Mouse (Mus musculus) right cerebral cortex, postnatal 36 days (tissue): ENCODE measurements around the gene Focad.

ENCODE experiments used
- DNase-seq, 2 experiments: peaks; one replicate each; pipeline ENCODE4 v3.0.0; 2022; ENCODE audit warnings: low spot score in 2 of 2, mixed read lengths in 1 of 2

Focad gene

DNA sequence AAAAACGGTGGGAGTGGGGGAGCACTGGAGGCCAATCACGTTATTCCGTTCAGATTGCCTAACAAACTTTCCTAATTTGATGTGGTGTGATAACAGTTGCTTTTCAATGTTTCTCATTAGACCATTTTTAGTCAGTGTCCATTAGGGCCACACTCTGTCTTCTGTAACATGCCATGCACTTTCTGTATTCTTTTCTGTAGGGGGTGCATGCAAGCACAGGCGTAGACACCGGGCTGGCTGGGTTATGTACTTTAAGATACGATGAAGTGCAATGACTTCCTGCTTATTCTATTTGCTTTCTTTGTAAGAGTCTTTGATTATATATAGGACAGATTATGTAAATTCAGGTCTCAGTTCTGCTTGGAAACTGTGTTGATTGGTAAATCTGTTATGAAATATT is 116.2 kb downstream of the Focad start:
- no peak for DNase-seq

- no peak for DNase-seq
Measured at GRCm38 (mm10) chr4:88211200-88211885, 116.9 kb downstream of the Focad start.

DNA sequence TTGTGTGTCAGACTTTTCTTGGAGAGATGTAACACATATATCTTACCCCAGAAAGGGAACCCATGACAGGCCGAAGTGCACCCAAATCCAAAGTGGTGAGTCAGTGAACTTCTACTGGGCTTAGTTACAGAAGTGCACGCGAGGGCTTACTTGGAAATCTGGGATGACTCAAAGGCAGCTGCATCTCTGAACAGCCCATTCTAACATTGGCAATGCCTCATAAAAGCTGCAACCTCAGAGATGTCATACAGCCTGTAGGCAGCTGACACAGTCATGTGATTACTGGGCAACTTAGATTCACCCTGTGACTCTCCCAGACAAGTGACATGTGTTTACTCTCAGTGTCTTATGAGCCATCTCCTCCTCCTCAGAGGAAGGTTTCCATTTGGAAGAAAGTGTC is 119.5 kb downstream of the Focad start:
- no peak for DNase-seq

DNA sequence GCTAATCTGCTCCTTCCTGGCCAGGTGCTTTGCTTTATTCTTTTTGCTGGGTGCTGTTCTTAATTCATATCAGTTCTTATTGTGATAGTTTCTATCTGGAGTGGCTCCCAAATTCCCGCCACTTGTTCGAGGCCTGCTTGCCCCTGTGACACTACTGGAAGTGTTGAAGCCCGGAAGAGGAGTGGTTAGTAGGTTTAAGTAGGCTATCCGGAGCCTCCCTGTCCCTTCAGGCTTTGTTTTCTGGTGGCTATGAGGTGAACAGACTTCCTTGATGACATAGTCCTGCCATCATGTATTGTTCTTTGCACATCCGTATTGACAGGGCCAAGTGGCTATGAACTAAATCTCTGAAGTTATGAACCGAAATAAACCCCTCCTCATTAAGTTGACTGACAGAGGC is 123.9 kb downstream of the Focad start:
- DNase-seq: no peak

GRCm38 (mm10) chr4:88218797-88219196 is 124.4 kb downstream of the Focad start:
- no peak for DNase-seq

DNA sequence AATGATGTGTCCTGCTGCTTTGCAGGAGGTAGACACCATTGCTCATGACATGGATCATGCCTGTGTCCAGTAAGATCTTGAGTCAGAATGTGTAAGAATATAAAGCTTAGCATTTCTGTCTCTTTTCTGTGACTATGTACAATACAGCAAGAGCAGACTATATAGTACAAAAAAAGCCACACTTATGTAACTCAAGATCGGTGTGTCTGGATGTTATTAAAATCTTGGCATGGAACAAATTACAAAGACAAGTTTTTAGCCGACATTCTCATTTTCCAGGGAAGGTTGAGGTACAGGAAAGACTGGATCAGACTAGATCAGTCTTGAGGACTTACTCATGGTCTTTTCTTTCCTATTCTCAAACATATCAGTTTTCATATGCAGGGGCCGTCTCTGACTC is 136.9 kb downstream of the Focad start:
- no peak for DNase-seq

GRCm38 (mm10) chr4:88235941-88236340 is 141.5 kb downstream of the Focad start:
- no peak for DNase-seq

DNA sequence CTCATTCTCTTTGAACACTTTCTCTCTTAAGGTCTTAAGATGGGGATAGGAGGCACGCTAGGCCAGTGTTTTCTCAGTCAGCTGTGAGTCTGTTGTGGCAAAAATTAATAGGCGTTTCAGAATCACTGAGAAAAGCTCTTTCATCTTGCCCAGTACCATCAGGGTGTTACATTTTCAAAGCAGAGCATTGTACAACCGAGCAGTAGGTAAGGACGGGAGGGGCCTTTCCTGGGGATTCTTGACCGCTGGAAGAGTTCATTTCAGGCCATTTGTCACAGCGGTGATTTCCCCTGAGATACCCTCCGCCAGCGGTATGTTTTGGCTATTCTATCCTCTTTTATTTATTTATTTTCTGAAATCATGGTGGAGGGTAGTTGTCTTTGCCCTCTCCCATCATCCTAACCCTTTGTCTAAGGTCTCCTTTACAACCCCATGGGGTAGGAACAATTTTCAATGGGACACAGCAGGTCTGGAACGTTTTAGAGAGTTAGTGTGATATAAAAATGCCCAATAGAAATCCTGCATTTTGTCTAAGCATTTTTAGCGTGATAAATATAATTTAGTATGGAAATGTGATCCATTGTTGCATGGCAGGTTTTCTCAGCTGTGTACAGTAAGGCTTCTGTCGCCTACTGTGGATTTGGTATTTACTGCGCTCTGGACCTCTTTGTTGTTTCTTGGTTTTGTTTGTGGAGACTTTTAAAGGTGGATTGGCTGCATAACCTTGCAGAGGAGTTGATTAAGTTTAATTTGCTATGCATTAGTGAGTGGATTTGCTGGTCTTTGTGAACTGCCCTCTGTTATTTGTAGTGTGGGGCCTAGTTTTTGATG is 142.7 kb downstream of the Focad start:
- no peak for DNase-seq

GRCm38 (mm10) chr4:88238351-88238750 is 143.9 kb downstream of the Focad start:
- no peak for DNase-seq

- no peak for DNase-seq
Measured at GRCm38 (mm10) chr4:88243834-88244233, 149.4 kb downstream of the Focad start.

DNA sequence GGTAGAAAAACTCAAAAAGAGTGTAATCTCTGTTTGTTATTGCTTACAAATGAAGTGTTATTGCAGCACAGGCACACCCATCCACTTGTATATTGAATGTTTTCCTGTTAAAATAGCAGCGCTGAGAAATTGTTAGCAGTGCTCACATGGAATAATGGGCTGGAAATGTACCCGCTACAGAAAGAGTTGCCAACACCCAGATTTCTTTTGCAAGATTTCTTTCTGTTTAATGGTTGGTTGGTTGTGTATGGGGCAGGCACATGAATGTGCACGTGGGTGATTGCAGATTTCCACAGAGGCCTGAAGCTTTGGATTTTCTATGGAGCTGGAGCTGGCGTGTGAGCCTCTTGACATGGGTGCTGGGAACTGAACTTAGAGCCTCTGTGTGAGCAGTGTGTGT is 151.1 kb downstream of the Focad start:
- no peak for DNase-seq

GRCm38 (mm10) chr4:88261349-88261748 is 166.9 kb downstream of the Focad start:
- no peak for DNase-seq

DNA sequence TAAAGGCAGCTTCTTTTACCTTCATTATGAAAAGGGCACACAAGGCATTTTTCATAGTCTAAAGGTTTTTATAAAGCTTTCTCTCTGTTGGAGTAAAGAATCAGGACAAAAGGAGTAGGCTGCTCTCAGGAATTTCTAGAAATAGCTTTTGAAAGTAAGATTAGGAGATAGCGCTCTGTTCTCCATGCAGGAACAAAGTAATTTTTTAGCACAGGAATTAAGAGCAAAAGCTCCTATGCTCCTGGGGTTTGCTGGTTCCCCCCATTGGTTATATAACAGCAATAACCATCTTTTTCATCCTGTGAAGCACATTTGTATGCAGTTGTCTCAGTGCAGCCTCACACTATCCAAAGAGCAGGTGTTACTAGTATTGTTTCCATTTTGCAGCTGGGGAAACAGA is 170.1 kb downstream of the Focad start:
- no peak for DNase-seq

- DNase-seq: no peak
Measured at GRCm38 (mm10) chr4:88270408-88271067, 176.1 kb downstream of the Focad start.

GRCm38 (mm10) chr4:88275571-88276041 is 181.2 kb downstream of the Focad start:
- DNase-seq: no peak

- no peak for DNase-seq
Measured at GRCm38 (mm10) chr4:88276058-88276734, 181.8 kb downstream of the Focad start.

DNA sequence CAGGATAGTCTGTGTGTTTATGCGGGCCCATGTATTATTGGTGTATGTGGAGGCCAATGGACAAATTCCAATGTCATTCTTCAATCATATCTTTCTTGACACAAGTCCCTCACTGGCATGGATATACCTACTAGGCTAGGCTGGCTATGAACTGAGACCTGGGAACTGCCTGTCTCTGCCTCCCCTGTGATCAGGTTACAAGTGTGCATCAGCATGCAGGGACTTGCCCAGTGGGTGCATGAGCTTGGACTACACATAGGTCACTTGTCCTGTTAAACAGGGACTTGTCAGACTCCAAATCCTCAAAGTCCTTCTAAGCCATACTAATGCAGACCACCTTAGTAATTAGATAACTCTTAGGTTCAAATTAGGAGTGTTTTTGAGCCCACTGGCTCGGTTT is 184.1 kb downstream of the Focad start:
- no peak for DNase-seq

DNA sequence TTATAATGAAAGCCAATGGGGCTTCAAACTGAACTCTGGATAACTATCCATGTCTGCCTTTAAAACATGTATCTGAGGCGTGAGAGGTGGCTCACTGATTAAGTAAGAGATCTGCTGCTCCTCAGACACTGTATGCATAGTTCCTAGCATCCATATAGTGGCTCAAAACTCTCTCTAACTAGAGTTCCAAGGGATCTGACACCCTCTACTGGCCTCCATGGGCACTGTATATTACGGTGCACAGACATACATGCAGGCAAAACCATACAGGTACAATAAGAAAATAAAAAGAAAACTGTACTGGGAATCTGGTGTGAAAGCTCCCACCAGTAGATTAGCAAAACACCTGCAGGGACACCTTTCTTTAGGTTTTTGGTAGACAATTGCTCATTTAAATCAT is 186.1 kb downstream of the Focad start:
- DNase-seq: no peak

DNA sequence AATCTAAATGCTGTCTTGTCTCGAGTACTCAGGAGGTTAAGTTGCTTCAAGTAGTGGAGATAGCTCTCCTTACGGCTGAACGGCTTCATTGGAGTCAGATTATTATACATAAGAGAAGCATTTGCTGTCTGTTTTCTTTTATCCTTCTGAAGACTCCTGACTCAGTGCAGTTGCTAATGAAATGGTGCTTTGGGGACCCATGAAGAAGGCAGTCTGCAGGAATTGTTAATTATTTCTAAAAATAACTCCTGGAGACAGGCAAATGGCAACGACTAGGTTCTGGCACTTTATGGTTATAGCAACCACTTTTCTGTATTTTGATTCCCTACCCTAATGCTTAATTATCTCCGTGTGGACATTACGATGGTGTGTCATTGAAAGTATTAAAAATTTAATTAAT is 201.1 kb downstream of the Focad start:
- no peak for DNase-seq

- DNase-seq: no peak
Measured at GRCm38 (mm10) chr4:88299551-88299950, 205.1 kb downstream of the Focad start.

GRCm38 (mm10) chr4:88300832-88301621 is 206.6 kb downstream of the Focad start:
- DNase-seq: no peak
